Mouse (Mus musculus): ENCODE results near the gene Foxl1.

The Foxl1 gene

DNA sequence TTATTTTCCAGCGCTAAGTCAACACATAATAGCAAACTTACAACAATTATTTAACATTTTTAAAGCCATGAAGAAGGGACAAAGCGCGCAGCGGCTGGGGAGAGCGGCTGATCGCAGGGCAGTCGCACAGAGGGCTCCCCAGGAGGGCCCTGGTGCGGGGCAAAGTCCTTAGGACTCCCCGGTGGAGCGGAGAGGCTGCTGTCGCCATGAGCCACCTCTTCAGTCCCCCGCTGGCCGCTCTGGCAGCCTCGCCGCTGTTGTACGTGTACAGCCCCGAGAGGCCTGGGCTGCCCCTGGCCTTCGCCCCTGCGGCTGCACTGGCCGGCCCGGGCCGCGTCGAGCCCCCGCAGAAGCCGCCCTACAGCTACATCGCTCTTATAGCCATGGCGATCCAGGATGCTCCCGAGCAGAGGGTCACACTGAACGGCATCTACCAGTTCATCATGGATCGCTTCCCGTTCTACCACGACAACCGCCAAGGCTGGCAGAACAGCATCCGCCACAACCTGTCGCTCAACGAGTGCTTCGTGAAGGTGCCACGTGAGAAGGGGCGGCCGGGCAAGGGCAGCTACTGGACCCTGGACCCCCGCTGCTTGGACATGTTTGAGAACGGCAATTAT lies at the start of gene Foxl1:
Gene Foxl1 (plus strand): TSS at position 185 of the 620 bp plus-strand sequence.
- no peak for DNase-seq (ENCODE audit: extremely low read depth, low read depth, low spot score)

DNA sequence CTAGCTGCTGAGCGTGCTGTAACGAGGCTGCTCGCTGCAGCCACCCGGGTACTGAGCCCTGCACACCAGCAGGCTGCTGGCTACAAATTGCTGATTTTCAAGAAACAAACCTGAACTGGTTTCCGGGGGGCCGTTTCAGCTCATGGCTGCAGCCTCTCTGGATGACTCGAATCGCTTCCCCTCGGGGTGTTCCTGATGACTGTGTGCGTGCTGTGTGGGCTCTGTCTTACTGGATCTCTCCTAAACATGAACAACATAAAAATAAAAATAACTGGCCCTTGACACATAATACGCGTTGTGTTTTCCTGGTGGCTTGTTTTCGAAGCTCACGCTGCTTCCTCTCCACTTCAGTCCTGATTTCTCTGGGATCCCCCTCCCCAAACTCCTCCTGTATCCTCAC lies 49.0 kb upstream of the Foxl1 start:
- DNase-seq (ENCODE audit: extremely low read depth, low read depth, low spot score), result no peak

DNA sequence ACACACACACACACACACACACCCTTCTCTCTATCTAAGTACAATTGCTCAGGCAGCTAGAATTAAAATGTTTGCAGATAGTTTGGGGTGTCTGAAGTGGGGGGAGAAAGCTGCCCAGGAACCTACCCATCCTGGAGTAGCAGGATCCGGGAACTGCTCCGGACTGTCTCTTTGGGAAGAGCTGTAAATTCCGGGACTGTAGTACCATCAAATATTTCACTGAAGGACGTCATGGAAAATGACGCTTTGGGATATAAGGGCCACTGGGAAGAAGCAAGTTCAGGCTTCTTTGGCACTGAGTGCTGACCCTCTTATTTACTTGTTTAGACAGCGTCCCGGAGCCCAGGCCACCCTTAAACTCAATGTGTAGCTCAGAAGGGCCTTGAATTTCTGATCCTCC lies 48.5 kb upstream of the Foxl1 start:
- DNase-seq (ENCODE audit: extremely low read depth, low read depth, low spot score), result no peak

DNA sequence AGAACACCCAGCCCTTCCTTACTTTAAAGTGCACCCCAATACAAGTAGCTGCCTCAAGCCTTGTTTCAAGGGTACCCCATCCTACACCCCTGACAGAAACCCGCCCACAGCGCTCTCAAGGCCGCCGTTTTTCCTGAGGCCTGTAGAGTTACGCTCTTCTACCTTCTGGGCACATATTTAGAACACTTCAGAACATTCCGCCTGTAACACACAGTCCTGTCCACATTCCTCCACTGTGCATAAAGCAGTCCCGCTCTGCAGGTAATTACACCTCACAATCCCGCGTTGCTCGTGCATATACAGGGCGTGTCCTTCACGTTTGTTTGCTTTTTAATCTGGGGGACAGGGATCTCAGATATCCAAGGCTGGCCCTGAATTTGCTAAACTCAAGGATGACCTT lies 47.8 kb upstream of the Foxl1 start:
- no peak for DNase-seq (ENCODE audit: extremely low read depth, low read depth, low spot score)

DNA sequence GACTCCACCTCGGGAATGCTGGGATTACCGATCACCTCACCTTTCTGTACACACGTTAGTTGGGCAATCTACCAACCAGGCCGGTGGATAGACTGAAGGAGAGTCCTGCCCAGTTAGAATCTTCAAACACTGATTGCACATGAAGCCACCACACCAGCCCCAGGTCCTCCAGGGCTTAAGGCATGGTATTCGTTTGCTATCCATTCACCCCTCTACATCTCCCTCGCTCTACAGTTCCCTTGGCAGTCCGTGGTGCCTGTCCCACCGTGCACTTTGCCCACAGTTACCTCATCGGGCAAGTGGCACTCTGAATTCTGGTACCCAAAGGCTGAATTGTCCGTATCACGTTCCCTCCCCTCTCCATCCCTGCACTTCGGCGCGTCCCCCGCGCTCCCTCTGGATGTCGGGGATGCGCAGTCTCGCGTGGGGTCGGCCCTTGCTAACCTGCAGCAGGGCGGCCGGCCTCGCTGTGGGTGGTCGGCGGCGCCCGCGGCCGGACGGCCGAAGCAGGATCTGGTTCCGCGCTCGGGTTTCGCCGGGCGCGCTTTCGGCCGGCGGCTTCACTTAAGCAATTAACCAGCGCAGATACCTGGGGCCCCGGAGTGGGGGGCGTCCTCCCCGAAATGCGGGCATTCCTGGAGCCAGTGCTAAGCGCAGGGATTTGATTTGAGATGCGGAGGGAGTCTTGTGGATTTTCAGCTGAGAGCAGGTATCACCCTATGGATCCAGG lies 47.2 kb upstream of the Foxl1 start:
- no peak for DNase-seq (ENCODE audit: extremely low read depth, low read depth, low spot score)

DNA sequence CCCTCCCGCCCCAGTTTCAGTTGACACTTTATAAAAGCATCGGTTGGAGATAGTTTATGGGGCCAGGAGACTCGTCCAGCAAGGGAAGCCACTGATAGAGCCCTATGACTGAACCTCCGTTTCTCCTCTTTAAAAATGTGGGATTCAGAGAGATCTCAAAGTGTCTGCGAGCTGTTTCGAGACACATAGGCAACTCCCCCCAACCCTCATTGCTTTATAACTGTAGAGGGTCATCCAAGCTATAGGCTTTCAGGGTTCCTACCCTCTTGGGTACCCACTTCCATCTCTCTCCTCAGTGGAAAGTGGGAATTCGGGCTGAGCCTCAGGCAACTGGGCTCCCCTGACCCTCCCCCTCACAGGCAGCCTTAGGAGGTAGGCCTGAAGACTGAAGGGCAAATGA lies 46.3 kb upstream of the Foxl1 start:
- DNase-seq (ENCODE audit: extremely low read depth, low read depth, low spot score), result no peak

DNA sequence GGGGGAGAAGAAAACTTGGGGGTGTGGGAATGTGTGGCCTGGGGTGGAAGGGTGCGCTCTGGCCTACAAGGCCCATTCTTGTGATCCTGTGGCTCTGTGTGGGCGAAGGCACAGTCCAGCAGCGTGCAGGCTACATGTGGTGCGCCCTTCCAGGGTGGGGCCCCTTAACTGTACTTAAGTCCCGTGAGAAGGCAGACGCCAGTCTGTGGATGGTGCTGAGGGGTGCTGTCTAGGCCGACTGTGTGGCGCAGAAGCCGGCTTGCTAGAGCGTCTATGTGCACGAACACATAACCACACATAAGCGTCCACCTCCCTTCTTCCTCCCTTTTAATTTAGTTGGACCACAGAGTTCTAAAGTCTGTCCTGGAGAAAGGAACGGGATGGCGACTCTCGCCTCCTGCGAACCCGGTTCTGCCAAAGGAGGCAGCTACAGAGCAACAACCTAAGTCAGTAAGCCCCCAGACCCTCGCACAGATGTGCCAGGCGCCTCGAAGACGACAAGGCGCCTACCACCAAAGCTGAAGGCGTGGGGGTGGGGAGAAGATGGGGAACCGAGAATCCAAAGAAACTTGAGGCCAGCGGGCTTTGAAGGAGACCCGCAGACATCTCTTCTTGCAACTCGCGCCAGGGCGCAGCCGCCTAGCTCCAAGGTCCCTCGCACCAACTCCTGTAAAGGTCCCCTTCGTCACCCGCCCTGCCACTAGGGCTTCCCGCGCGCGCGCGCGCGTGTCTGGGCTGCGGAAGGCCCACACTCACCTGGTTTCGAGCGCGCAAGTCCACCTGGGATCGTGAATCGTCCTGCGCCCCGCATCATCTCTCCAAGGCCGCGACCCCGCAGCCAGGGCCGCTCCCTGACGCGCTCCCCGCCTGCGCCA lies 45.3 kb upstream of the Foxl1 start:
- DNase-seq (ENCODE audit: extremely low read depth, low read depth, low spot score), result no peak

DNA sequence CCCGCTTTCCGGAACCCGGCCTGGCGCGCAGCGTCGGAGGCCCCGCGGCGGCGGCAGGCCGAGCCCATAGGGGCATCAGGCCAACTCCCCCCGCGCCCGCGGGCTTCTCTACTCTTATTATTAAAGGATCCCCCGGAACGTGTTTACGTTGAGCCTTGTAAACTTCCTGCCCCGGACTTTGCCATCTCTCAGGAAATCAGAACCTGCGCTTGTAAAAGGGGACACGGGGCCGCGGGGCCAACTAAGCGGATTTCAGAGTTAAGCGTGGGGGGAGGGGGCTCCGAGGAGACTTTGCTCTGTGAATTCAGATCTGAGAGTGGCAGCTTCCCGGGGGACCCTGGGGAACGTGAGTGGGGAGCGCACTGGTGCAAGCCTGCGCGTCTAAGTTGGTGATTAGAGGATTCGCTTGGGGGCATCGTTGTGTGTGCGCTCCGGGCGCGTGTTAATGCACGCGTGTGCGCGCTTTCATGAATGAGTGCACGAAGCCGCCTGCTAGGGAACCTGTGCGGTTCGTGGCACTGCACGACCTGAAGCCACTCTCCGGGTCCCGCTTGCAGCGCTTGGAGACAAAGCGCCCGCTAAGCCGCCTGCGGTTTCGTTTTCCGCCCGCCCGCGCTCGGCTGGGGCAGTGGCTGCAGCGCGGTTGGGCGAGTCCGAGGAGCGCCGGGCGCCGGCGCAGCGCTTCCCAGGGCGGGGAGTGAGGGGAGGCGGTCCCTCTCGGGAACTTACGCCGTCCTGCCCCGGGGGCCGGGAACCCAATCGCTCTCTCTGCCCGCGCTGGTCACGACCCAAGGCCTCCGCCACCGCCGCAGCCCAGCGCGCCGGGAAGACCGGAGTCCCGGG lies 44.4 kb upstream of the Foxl1 start:
- no peak for DNase-seq (ENCODE audit: extremely low read depth, low read depth, low spot score)

DNA sequence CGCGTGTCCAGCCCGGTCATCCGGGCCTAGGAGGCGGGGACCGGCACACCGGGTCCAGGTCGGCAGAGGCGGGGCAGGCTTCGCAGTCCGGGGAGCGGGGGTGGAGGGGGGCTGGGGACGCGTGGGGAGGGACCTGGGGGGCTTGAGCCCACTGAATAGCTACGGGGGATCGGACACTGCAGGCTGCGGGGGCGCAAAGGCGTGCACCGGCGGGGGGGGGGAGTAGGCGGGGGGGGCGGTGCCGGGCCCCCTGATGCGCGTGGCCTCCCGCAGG lies 43.9 kb upstream of the Foxl1 start:
- DNase-seq (ENCODE audit: extremely low read depth, low read depth, low spot score), result no peak

DNA sequence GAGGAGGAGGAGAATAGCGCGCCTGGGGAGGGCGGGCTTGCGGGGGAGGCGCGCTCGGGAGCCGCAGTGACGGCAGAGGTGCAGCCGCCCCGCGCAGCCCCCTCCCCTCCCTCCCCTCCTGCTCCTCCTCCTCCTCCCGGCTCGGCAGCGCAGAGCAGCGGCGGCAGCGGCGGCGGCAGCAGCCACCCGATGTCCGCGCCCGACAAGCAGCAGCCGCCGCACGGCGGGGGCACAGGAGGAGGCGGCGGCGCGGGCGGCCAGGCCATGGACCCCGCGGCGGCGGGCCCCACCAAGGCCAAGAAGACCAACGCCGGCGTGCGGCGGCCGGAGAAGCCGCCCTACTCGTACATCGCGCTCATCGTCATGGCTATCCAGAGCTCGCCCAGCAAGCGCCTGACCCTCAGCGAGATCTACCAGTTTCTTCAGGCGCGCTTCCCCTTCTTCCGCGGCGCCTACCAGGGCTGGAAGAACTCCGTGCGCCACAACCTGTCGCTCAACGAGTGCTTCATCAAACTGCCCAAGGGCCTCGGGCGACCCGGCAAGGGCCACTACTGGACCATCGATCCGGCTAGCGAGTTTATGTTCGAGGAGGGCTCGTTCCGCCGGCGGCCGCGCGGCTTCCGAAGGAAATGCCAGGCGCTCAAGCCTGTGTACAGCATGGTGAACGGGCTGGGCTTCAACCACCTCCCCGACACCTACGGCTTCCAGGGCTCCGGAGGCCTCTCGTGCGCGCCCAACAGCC lies 43.4 kb upstream of the Foxl1 start, which contains the start of gene Foxf1:
Gene Foxf1 (plus strand): TSS at position 177 of the 742 bp plus-strand sequence.
- no peak for DNase-seq (ENCODE audit: extremely low read depth, low read depth, low spot score)

DNA sequence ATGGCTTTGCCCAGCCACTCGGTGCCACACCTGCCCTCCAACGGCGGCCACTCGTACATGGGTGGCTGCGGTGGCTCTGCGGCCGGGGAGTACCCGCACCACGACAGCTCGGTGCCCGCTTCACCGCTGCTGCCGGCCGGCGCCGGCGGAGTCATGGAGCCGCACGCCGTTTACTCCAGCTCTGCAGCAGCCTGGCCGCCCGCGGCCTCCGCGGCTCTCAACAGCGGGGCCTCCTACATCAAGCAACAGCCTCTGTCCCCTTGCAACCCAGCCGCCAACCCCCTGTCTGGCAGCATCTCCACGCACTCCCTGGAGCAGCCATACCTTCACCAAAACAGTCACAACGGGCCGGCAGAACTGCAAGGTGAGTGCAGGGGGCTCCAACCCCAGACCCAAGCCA lies 42.7 kb upstream of the Foxl1 start:
- DNase-seq (ENCODE audit: extremely low read depth, low read depth, low spot score), result no peak

DNA sequence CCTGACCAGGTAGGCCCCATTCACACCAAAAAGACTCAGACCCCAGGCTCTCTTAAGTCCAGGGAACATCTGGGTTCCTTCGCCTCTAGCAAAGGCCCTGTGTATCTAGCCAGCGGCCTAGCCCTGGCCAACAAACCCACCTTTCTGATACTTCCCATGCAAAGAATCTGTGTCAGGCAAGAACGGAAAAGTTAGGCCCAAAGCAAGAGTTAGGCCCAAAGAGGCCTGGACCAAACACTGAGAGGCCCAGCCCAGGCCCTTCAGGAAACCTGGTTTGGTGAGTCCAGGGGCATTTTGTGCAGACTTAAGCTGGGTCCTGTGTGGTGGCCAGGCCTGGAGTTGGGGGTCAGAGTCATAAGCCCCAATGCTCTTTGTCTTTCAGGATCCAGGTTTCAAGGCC lies 42.2 kb upstream of the Foxl1 start:
- no peak for DNase-seq (ENCODE audit: extremely low read depth, low read depth, low spot score)

DNA sequence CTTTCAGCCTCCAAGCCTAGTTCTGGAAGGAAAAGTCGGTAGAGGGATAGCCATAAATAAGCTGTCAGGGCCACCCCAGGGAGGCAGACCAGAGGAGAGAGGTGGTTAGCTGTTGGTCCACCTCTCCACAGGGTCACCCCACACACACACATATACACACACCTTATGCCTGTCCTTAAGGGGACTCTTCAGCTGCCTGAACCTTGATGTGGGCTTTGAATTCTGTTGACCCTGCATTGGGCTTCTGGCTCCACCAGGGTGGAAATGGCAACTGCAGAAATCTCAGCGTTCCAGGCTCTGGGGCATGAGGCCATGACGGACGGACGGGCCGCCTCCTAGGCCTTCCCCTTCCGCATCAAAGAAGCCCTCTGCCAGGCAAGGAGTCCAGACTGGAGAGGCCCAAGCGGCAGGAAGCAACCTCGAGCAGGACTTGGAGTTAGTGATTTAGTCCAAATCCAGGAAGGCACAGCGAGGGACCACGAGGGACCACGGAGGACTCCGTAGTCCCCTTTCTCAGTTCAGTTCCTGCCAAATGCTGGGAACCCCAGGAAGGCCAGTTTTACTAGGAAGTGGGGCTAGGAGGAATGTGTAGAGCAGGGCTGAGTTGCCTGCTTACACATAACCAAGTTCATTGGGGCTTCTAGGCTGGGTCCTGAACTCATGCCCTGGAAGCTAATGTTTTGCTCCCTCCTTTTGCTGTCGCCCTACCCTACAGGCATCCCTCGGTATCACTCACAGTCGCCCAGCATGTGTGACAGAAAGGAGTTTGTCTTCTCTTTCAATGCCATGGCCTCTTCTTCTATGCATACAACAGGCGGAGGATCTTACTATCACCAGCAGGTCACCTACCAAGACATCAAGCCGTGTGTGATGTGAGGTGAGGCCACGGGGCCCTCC lies 41.5 kb upstream of the Foxl1 start:
- DNase-seq (ENCODE audit: extremely low read depth, low read depth, low spot score), result no peak

DNA sequence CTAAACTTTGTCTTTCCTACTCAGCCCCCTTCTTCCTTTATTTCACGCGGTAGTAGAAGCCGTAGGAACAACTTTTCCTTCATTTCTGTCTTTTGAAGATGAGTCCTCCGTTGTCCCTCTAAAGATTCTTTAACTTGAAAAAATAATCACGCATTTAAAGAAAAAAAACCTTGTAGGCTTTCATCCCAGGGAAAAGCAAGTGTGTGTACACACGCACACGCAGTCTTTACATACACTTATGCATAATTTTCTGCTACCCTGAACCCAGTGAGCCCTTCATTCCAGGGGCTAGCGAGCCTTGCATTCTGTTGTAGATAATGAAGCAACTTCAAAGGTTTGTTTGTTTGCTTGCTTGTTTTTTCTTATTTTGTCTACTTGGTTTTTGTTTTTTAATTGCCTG lies 39.5 kb upstream of the Foxl1 start:
- no peak for DNase-seq (ENCODE audit: extremely low read depth, low read depth, low spot score)

DNA sequence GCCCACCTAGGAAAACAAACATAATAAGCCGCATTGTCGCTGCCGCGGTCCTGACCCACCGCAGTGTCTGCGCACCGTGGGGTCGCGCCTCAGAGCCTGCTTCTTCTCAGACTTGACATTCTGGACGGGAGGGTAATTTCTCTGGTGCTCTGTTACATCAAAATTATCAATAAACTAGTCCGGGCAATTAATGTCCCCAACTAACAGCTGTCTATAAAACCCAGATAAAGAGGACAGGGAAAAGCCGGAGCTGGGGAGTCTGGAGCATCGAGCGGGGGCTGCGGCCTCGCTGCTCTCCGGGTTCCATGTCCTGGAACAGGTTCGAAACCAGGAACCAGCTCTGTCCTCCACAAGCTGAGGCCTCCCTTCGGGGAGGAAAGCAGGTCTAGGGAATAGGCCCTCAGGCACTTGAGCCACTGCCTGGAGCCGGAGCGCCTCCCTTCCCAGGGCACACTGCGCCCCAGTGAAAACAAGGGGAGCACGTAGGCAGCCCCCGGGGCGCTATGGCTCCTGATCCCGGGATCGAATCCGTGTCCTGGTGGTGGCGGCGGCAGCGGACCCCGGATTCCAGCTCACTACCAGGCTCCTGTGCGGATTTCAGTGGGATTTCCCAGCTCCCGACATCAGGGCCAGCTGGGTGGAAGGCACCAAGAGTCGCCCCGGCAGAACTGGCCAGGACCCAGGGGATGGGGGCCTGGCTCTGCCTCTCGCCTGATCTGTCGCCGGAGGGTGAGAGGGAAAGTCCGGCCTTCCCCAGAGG lies 38.7 kb upstream of the Foxl1 start:
- no peak for DNase-seq (ENCODE audit: extremely low read depth, low read depth, low spot score)

DNA sequence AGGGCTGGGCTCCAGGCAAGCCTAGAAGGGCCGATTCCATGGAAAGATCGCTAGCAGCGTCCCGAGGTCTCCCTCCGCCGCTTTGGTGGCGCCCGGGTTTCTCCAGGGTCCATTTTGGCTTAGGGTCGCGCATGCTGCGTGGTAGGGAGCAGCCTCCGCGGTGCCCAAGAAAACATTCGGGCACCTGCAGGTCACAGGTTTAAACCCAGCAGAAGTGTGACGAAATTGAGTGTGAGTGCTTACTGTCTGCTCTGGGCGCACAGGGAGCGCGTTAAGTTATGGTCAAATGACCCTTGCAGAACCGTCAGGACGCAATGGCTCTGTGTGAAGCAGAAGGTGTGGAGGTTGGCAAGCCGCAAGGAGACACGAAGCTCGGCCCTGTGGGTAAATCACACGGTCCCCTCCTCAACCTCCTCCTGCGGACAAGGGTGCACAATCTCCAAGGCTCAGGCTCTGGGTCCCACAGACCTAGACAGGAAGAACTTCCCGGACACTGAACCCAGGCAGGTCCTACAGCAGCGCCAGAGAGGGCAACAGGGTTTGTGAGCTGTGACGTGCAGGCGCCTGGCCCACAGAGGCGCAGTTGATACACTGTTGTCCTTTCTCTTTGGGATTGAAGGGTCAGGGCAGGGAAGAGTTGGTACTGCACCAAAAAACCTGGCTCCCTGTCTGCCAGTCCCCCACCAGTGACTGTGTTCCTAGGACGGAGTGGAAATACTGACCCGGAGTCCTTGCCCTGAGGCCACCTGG lies 37.9 kb upstream of the Foxl1 start:
- DNase-seq (ENCODE audit: extremely low read depth, low read depth, low spot score), result no peak

DNA sequence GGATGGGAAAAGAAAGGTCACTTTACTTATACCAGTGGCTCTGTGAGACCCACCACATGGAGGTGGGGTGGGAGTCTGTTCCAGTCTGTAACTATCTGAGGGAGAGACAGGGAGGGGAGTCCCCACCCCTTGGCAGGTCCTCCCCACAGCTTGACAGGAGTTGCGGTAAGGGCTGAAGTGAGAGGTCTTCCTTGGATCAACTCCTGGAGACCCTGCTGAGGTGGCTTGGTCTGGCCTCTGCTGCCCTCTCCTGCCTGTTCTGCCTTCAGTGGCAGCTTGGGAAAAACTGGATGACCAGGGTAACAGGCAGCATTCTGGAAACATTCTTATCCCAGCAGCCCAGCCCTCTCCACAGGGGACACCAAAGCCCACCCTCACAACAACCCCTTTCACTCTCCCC lies 37.0 kb upstream of the Foxl1 start:
- no peak for DNase-seq (ENCODE audit: extremely low read depth, low read depth, low spot score)

DNA sequence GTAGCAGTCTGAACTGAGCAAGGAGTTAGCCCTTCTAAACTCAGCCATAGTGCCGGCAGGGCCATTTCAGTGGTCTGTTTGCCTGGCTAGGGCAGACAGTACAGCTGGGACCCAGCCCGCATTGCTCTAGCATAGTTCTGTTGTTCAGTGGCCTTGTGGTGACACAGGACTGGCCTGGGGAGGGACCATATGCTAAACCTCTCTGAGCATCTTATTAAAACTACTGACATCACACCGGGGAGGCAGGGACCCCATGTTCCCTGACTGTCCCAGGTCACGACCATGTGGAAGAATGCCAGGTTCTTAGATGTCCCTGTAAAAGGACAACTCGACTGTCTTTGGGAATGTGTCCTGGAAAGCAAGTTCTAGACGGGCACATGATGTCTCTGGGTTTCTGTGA lies 35.6 kb upstream of the Foxl1 start:
- no peak for DNase-seq (ENCODE audit: extremely low read depth, low read depth, low spot score)
